Mouse (Mus musculus) forebrain, embryonic 11.5 days (tissue): ENCODE results near the gene Slc11a2. TPM values are rescaled to one million over a fixed set of nuclear protein-coding genes. Genes with fewer than 3 reads are reported as not detected.

Experiments
- ATAC-seq: fragments of 200-750 bp; cut with Nextera tagmentation; replicated peaks from 2 replicates; pipeline ENCODE4 v1.8.0; 2017; ENCODE audit warnings: moderate TSS enrichment; ENCODE audit not compliant: low FRiP score
- DNase-seq: peaks from one replicate; pipeline ENCODE4 v3.0.0-alpha.2; 2017; ENCODE audit warnings: low spot score
- H3K27ac ChIP-seq: fragments of 300-500 bp; sonication (generic); 2 replicates; pipeline ENCODE4 v1.5.1; 2014; ENCODE audit warnings: low read depth, low read length
- H3K27me3 ChIP-seq: fragments of 300-500 bp; sonication (generic); 2 replicates; pipeline ENCODE4 v1.6.1; 2014; ENCODE audit warnings: mild to moderate bottlenecking, low read length, mixed read lengths; ENCODE audit not compliant: control insufficient read depth, insufficient read depth
- H3K36me3 ChIP-seq: fragments of 300-500 bp; sonication (generic); 2 replicates; pipeline ENCODE4 v1.6.1; 2014; ENCODE audit warnings: mild to moderate bottlenecking, low read length, moderate library complexity, mixed read lengths; ENCODE audit not compliant: control insufficient read depth, insufficient read depth
- H3K4me1 ChIP-seq: fragments of 300-500 bp; sonication (generic); replicated peaks from 2 replicates; pipeline ENCODE4 v1.6.1; 2014; ENCODE audit warnings: low read length, mixed read lengths; ENCODE audit not compliant: control insufficient read depth, insufficient read depth
- H3K4me2 ChIP-seq: fragments of 300-500 bp; sonication (generic); 2 replicates; pipeline ENCODE4 v1.6.1; 2014; ENCODE audit warnings: low read depth, mild to moderate bottlenecking, low read length, moderate library complexity, mixed read lengths; ENCODE audit not compliant: severe bottlenecking
- H3K4me3 ChIP-seq: fragments of 300-500 bp; sonication (generic); 2 replicates; pipeline ENCODE4 v1.5.1; 2014; ENCODE audit warnings: low read depth, low read length
- H3K9ac ChIP-seq: fragments of 300-500 bp; sonication (generic); 2 replicates; pipeline ENCODE4 v1.6.1; 2014; ENCODE audit warnings: low read length
- H3K9me3 ChIP-seq: fragments of 300-500 bp; sonication (generic); 2 replicates; pipeline ENCODE4 v1.6.1; 2016; ENCODE audit warnings: low read length, mixed read lengths; ENCODE audit not compliant: control insufficient read depth
- WGBS: fragments of 180-500 bp; shearing (Covaris S2); extraction: QIAGEN DNeasy Blood & Tissue Kit; methylation state at CpG from one replicate; pipeline ENCODE4 v1.1.7; 2014; 5-methylcytosine and 5-hydroxymethylcytosine counted together
- polyA plus RNA-seq: library from polyadenylated mRNA; unstranded; fragments of >200 nt; fragmentation: Nextera tagmentation; extraction: Ambion mirVana; gene quantifications from 2 replicates; pipeline ENCODE4 v1.2.1, GENCODE M21; 2014

Gene Slc11a2
- polyA plus RNA-seq, 1 experiment from 2014 or later = 18.0 TPM

DNA sequence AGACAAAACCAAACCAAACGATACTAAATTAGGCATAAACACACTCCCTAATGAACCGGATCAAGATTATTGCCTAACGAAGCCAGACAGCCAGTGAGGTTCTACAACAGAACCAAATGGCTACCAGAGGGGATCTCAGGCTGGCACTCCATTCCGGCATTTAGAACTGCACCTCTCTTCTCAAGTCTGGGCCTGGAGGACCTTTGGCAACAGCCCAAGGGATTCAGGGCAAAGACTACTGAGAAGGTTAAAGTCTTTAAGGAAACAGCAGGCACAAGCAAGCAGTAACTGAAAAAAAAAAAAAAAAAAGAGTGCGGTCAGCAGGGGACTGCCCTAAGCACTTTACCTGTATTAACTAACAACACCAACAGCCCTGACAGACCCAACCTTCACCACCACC, 37.2 kb upstream of the Slc11a2 start:
- DNase-seq = no peak
- H3K4me3 ChIP-seq = no peak overlapping the region
- H3K9me3 ChIP-seq = no peaks in the 10 kb centered on the region
- WGBS = 76% methylated on average over 5 of the region's 5 CpGs
- H3K36me3 ChIP-seq = no peaks in the 10 kb centered on the region
- H3K27ac ChIP-seq = no peak overlapping the region
- no peak overlapping the region for H3K4me2 ChIP-seq
- ATAC-seq = no peak
- no peak overlapping the region for H3K9ac ChIP-seq
- H3K4me1 ChIP-seq = no peaks in the 10 kb centered on the region
- no peaks in the 10 kb centered on the region for H3K27me3 ChIP-seq

DNA sequence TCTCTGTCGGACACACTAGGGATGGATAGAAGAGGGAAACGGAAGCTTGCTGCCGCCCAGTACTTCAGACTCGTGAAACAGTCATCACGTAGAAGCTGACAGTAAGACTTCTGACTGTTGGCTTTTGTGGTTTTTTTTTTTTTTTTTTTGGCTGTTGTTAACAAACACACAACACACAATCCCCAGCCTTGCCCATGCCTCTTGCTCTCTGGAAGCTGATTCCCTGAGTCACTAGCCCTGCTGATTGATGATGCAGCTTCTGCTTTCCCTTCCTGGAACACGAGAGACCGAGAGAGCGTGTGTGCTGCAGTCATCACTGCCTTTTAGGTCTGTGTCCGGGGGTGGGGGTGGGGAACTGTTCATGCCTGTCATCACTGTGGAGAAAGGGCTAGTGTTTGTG, 36.8 kb upstream of the Slc11a2 start:
- 83% methylated on average over 9 of the region's 9 CpGs for WGBS
- Histone ChIP-seq H3K27ac (no peak overlapping the region), H3K4me1 (no peaks in the 10 kb centered on the region), H3K9me3 (no peaks in the 10 kb centered on the region), H3K27me3 (no peaks in the 10 kb centered on the region), H3K4me3 (no peak overlapping the region), H3K4me2 (no peak overlapping the region), H3K36me3 (no peaks in the 10 kb centered on the region), H3K9ac (no peak overlapping the region)
- DNase-seq (no peak), ATAC-seq (no peak)

DNA sequence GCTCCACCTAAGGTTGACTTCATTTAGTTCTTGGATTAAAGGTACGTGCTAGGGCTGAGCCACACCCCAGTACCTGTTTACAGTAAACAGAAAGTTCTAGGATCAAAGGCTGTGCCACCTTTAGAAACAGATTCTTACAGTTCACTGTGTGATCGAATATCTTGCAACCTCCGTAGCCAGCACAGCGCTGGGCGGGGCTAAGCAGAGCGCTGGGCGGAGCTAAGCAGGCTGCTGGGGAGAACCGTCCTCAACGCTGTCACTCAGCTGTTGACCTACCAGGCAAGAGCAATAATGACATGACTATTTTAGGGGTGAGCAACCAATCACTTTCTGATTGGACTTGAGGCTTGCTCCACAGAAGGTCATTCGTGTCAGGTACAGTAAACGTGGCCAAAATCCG, 36.1 kb upstream of the Slc11a2 start:
- no peak for DNase-seq

DNA sequence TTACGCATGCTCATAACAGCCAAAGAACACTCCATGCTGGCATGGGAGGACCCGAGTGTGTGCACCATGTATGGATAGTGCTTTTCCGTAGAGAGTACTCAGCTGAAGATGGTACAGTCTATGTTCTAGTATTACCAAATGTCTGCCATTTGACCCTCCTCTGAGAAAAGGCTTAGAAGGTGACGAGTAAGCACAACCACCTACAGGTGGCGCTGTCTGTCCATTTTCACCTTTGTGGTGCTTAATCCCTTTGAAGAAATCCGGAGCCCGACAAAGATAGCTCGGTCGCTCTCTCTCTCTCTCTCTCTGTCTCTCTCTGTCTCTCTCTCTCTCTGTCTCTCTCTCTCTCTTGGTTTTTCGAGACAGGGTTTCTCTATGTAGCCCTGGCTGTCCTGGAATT, 33.2 kb upstream of the Slc11a2 start:
- H3K9ac ChIP-seq = no peak overlapping the region
- DNase-seq = peak; percentile 81
- H3K9me3 ChIP-seq = no peaks in the 10 kb centered on the region
- no peak overlapping the region for H3K4me2 ChIP-seq
- H3K36me3 ChIP-seq = no peaks in the 10 kb centered on the region
- H3K4me1 ChIP-seq = no peaks in the 10 kb centered on the region
- no peak for ATAC-seq
- H3K4me3 ChIP-seq = no peak overlapping the region
- H3K27me3 ChIP-seq = no peaks in the 10 kb centered on the region
- H3K27ac ChIP-seq = no peak overlapping the region
- WGBS = 47% methylated on average over 10 of the region's 10 CpGs

More for the DNA sequence above, 36.1 kb upstream of the Slc11a2 start:
- Histone ChIP-seq H3K9ac (no peak overlapping the region), H3K36me3 (no peaks in the 10 kb centered on the region), H3K4me2 (peak overlapping the region; percentile 20; the same call in 1 of the 2 replicates), H3K4me3 (no peak overlapping the region), H3K27ac (no peak overlapping the region), H3K4me1 (no peaks in the 10 kb centered on the region), H3K27me3 (no peaks in the 10 kb centered on the region), H3K9me3 (no peaks in the 10 kb centered on the region)
- 0 out of 2 replicates have a peak, but pooled peaks have one; percentile 36 for ATAC-seq
- 8% methylated on average over 12 of the region's 12 CpGs for WGBS

DNA sequence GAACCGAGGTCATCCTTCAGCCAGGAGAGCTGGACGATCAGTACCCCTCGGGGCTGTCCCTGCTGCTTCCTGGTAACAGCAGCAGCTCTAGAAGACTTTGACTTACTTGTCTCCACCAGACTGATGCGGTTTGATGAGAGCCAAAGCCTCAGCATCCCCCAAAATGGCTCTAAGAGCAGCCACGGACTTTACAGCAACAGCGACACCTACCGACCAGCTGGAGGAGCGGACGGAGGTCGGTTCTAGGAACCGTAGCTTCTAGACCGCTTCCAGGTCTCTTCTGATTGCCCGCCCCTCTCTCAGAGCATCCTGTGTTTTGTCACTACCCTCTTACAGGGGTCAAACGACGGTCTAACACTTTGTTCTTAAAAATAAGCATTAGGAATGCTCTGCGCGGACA, 32.5 kb upstream of the Slc11a2 start:
- ATAC-seq (0 out of 2 replicates have a peak, but pooled peaks have one; percentile 36), DNase-seq (peak; percentile 88)
- no peaks in the 10 kb centered on the region for H3K27me3 ChIP-seq
- no peak overlapping the region for H3K4me2 ChIP-seq
- H3K27ac ChIP-seq = no peak overlapping the region
- WGBS = 9% methylated on average over 17 of the region's 17 CpGs
- H3K36me3 ChIP-seq = no peaks in the 10 kb centered on the region
- H3K4me1 ChIP-seq = no peaks in the 10 kb centered on the region
- no peaks in the 10 kb centered on the region for H3K9me3 ChIP-seq
- no peak overlapping the region for H3K9ac ChIP-seq
- no peak overlapping the region for H3K4me3 ChIP-seq

DNA sequence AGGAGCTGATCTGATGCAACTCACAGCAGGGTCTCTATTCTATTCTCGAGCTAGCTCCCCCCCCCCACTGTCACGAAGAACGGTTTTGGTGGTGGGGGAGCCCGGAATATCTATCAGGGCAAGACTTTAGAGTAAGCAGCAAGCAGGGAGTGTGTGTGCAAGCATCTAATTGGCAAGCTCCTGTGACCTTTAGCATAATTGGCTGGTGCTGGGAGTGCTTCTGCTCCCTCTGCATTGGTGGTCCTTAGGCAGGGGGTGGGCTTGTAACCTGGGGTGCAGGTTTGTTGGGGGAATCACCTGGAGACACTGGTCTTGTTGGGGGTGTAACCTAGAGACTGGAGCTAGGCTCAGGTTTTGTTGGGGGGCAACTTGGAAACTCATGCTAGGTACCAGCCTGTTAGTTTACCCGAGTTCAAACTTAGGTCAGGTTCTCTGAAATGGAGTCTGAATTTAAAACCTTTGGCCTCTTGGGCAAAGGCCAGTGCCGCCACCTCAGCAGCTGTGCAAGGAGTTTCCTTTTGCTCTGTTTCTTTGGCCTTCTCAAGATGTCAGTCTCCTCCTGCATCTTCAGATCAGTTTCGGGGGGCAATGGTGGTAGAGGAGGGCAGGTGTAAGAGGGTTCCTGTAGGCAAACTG, 31.6 kb upstream of the Slc11a2 start:
- no peak for ATAC-seq

DNA sequence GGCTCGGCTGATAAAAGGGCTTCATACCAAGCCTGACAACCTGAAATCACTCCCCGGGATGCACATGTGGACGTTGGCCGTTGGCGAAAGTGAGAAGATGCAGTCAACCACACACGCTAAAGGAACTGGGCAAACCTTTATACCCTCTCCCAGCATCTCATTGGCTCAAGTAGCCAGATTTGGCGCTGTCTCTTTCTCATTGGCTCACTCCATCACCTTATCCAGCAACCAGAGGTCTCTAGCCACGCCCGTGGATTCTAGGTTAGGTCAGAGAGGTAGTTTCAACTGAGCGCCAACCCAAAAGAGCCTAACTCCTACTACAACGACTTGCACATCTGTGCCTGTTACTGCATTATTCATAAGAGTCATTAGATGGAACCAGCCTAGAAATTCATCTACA, 27.6 kb upstream of the Slc11a2 start:
- H3K27ac ChIP-seq = no peak overlapping the region
- H3K4me2 ChIP-seq = no peak overlapping the region
- 86% methylated on average over 11 of the region's 11 CpGs for WGBS

More for the DNA sequence above, 31.6 kb upstream of the Slc11a2 start:
- Histone ChIP-seq H3K4me3 (no peak overlapping the region), H3K4me2 (no peak overlapping the region), H3K27me3 (no peaks in the 10 kb centered on the region), H3K4me1 (no peaks in the 10 kb centered on the region), H3K9me3 (no peaks in the 10 kb centered on the region), H3K36me3 (no peaks in the 10 kb centered on the region), H3K9ac (no peak overlapping the region), H3K27ac (no peak overlapping the region)
- 60% methylated on average over 7 of the region's 7 CpGs for WGBS
- DNase-seq = no peak

DNA sequence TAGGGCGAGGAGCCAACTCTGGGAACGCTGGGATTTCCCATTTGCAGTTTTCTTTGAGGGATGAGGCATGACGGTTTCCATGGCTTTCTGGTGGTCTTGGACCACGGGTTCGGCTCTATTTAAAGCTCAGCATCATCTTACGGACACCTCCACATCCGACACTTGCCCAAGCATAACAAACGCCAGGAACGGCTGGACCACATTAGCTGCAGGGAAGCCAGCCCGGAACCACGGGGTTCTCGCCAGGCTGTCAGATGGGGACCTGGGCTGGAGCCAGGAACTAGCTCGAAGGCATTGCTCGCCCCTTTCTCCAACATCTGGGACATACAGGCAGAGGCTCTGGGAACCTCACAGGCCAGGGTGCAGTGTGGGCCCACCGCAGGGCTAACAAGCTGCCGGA, 26.4 kb upstream of the Slc11a2 start:
- H3K4me3 ChIP-seq = no peak overlapping the region
- no peak overlapping the region for H3K27ac ChIP-seq
- DNase-seq (no peak), ATAC-seq (no peak)
- no peaks in the 10 kb centered on the region for H3K9me3 ChIP-seq
- no peaks in the 10 kb centered on the region for H3K27me3 ChIP-seq
- no peak overlapping the region for H3K4me2 ChIP-seq
- no peaks in the 10 kb centered on the region for H3K4me1 ChIP-seq
- H3K36me3 ChIP-seq = no peaks in the 10 kb centered on the region
- H3K9ac ChIP-seq = no peak overlapping the region
- WGBS = 84% methylated on average over 16 of the region's 16 CpGs

More for the DNA sequence above, 27.6 kb upstream of the Slc11a2 start:
- Histone ChIP-seq H3K9me3 (no peaks in the 10 kb centered on the region), H3K4me3 (no peak overlapping the region), H3K27me3 (no peaks in the 10 kb centered on the region), H3K9ac (no peak overlapping the region), H3K36me3 (no peaks in the 10 kb centered on the region), H3K4me1 (no peaks in the 10 kb centered on the region)
- no peak for ATAC-seq
- DNase-seq = no peak

DNA sequence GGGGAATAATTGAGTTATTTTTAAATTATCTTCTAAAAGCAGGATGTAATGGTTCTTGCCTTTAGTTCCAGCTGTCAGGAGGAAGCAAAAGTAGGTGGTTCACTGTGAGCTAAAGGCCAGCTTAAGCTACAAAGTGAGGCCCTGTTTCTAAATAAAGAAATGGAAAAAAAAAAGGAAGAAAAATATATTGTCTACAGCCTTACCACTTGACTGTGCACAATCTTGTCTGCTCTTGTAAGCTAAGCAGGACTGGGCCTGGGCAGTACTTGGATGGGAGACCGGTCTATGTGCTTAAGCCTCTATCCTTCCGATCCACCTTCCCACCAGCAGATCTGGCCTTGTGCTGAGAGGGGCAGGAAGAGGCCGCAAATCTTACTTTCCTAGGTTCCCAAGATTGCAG, 24.6 kb upstream of the Slc11a2 start:
- Histone ChIP-seq H3K9ac (no peak overlapping the region), H3K27me3 (no peaks in the 10 kb centered on the region), H3K36me3 (no peaks in the 10 kb centered on the region), H3K4me1 (no peaks in the 10 kb centered on the region), H3K4me2 (no peak overlapping the region), H3K27ac (no peak overlapping the region), H3K9me3 (no peaks in the 10 kb centered on the region), H3K4me3 (no peak overlapping the region)
- WGBS = 90% methylated on average over 3 of the region's 3 CpGs
- no peak for ATAC-seq
- DNase-seq = no peak
